Mouse (Mus musculus) spleen, adult 2 months (tissue): ENCODE measurements around the gene Map4k3.

Source experiments
- CTCF ChIP-seq: fragments of 200-500 bp; IDR thresholded peaks from 2 replicates; pipeline ENCODE4 v1.5.1; 2011; ENCODE audit warnings: mild to moderate bottlenecking, inconsistent platforms; ENCODE audit not compliant: insufficient read depth, insufficient read length, insufficient replicate concordance; ENCODE audit errors: extremely low read depth
- POLR2A ChIP-seq: fragments of 200-500 bp; IDR thresholded peaks from 2 replicates; pipeline ENCODE4 v1.6.1; 2011; ENCODE audit warnings: low read depth, low read length, inconsistent platforms

GRCm38 (mm10) chr17:80646131-80646530 is 82.2 kb downstream of the Map4k3 start:
- no peak for TF ChIP-seq POLR2A
- TF ChIP-seq CTCF, result no peak
